Mouse (Mus musculus) NIH3T3 (cell line): ENCODE measurements around the gene Tet2.
"Not testable (repeated sequence)": the region's sequence is repeated elsewhere in the genome, so short reads cannot be mapped to it uniquely, and the experiment has no call there.

Experiments
- DNase-seq: peaks from one replicate; pipeline ENCODE4 v3.0.0-alpha.2; 2012; ENCODE audit warnings: low read depth

The Tet2 gene

GRCm38 (mm10) chr3:133544551-133545303, at the start of gene Tet2:
TSS of gene Tet2 (minus strand) at chr3:133545139.
- DNase-seq = no peak

- DNase-seq = not testable (repeated sequence)
These were observed 48.1 kb upstream of the Tet2 start for GRCm38 (mm10) chr3:133592995-133593394.

- no peak for DNase-seq
These were observed 45.7 kb upstream of the Tet2 start for GRCm38 (mm10) chr3:133590506-133591152.

- no peak for DNase-seq
These were observed 40.1 kb upstream of the Tet2 start for GRCm38 (mm10) chr3:133585010-133585409.

- no peak for DNase-seq
These were observed 38.6 kb upstream of the Tet2 start for GRCm38 (mm10) chr3:133583411-133584025.

GRCm38 (mm10) chr3:133582969-133583368, 38.0 kb upstream of the Tet2 start:
- DNase-seq = no peak

- DNase-seq = no peak
These were observed 37.2 kb upstream of the Tet2 start for GRCm38 (mm10) chr3:133582096-133582495.

GRCm38 (mm10) chr3:133581541-133581940, 36.6 kb upstream of the Tet2 start:
- no peak for DNase-seq

GRCm38 (mm10) chr3:133579671-133580070, 34.7 kb upstream of the Tet2 start:
- no peak for DNase-seq

GRCm38 (mm10) chr3:133579140-133579539, 34.2 kb upstream of the Tet2 start:
- no peak for DNase-seq

- no peak for DNase-seq
These were observed 30.0 kb upstream of the Tet2 start for GRCm38 (mm10) chr3:133574969-133575368.

- no peak for DNase-seq
These were observed 27.0 kb upstream of the Tet2 start for GRCm38 (mm10) chr3:133571961-133572360.

- no peak for DNase-seq
These were observed 18.7 kb upstream of the Tet2 start for GRCm38 (mm10) chr3:133563503-133564205.

GRCm38 (mm10) chr3:133559413-133560114, 14.6 kb upstream of the Tet2 start:
- DNase-seq = no peak

GRCm38 (mm10) chr3:133557602-133558001, 12.7 kb upstream of the Tet2 start:
- no peak for DNase-seq

GRCm38 (mm10) chr3:133557154-133557553, 12.2 kb upstream of the Tet2 start:
- no peak for DNase-seq

GRCm38 (mm10) chr3:133555378-133555777, 10.4 kb upstream of the Tet2 start:
- DNase-seq = no peak

- DNase-seq = no peak
These were observed 9.7 kb upstream of the Tet2 start for GRCm38 (mm10) chr3:133554552-133555067.

- DNase-seq = no peak
These were observed 9.2 kb upstream of the Tet2 start for GRCm38 (mm10) chr3:133554092-133554491.

- peak; percentile 25 for DNase-seq
These were observed 7.0 kb upstream of the Tet2 start for GRCm38 (mm10) chr3:133551941-133552340.

GRCm38 (mm10) chr3:133549385-133550170, 4.6 kb upstream of the Tet2 start:
- DNase-seq = no peak
